Mouse (Mus musculus) lung, postnatal 0 days (tissue): ENCODE measurements around the gene Rap1gds1.

Experiments
- CTCF ChIP-seq: IDR thresholded peaks from 2 replicates; pipeline ENCODE4 v1.5.1; 2016; ENCODE audit warnings: antibody characterized with exemption, mild to moderate bottlenecking
- EP300 ChIP-seq: IDR thresholded peaks from 2 replicates; pipeline ENCODE4 v1.6.1; 2016; ENCODE audit warnings: antibody characterized with exemption, mild to moderate bottlenecking, control low read depth

- peak; percentile 21; the same call in 1 of the 2 replicates for TF ChIP-seq CTCF
- TF ChIP-seq EP300, result no peak
Measured at GRCm38 (mm10) chr3:139075333-139076058, 495 bp upstream of the Rap1gds1 start.
